Mouse (Mus musculus) liver, embryonic 18 days (tissue): ENCODE data around the gene Runx2. TPM values are rescaled to one million over a fixed set of nuclear protein-coding genes. Genes with fewer than 3 reads are reported as not detected.

Experiments
- polyA plus RNA-seq: library from polyadenylated mRNA; depleted of rRNA; stranded (reverse); fragments of >200 nt; gene quantifications from 2 replicates; pipeline ENCODE4 v1.2.3, GENCODE M21; 2012; rRNA removed

Runx2 gene
- polyA plus RNA-seq = 0.44 and 0.72 TPM in 2 replicates

DNA sequence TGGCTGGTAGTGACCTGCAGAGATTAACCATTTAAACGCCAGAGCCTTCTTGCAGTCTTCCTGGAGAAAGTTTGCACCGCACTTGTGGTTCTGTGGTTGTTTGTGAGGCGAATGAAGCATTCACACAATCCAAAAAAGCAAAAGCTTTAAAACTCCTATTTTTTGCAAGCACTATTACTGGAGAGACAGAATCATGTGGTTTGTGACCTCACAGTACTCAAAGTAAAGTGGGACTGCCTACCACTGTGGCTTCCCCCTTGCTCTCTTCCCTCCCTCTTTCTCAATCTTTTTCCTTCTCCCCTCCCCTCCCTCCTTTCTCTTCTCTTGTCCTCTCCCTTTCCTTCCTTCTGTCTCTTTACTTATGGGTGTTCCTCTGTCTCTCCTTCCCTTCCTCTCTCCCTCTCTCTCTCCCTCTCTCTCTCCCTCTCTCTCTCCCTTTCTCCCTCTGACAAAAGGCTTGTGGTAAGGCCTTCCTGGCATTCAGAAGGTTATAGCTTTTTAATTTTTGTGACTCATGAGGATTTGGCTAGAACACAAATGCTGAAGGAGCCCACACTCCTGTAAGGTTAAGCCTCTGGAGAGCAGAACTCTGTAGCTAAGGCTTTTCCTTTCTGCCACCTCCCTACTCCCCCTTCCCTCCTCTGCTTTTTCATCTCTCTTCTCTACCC lies at the start of gene Runx2:
Gene Runx2 (minus strand): TSS at position 290 of the 668 bp plus-strand sequence.

DNA sequence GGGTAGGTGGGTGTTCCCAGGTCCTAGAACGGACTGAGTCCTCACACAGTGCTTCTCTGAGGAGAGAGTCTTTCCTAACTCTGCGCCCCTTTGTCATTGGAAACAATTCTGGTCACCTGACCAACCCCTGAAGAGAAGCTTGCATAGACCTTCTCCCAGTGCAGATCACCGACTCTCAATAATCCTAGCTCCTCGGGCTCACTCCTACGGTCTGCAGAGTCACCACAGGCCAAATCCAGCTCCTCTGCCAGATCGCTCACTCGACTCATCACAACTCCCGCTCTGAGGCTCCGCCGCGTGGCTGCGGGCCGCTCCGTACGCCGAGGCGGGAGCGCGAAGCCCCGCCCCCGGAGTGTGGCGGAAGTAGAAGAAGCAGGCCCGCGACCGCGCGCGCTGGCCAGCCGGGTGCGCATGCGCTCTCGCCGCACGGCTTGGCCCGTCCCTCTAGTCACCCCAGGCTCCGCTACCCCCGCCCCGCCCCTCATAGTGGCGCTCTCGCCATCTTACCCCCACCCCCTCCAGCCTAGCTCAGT lies 37.8 kb downstream of the Runx2 start, which contains the start of gene Supt3:
Gene Supt3 (plus strand): TSS at position 415 of the 533 bp plus-strand sequence.

Other genes with a start within 250 kb of the Runx2 start
- gene Supt3, start 37.6 kb downstream of the Runx2 start, polyA plus RNA-seq = 3.1 and 3.2 TPM in 2 replicates